Mouse (Mus musculus) liver, embryonic 15.5 days (tissue): ENCODE measurements around the gene Vmn1r49. TPM values are rescaled to one million over a fixed set of nuclear protein-coding genes. Genes with fewer than 3 reads are reported as not detected.
"Not testable (repeated sequence)": the region's sequence is repeated elsewhere in the genome, so short reads cannot be mapped to it uniquely, and the experiment has no call there.

Experiments used
- ATAC-seq: fragments of 200-750 bp; cut with Nextera tagmentation; 2 replicates; pipeline ENCODE4 v1.8.0; 2017; ENCODE audit warnings: moderate number of reproducible peaks, mild to moderate bottlenecking, moderate library complexity; ENCODE audit not compliant: insufficient read depth
- H3K27ac ChIP-seq: fragments of 300-500 bp; sonication (generic); replicated peaks from 2 replicates; pipeline ENCODE4 v1.5.1; 2015; ENCODE audit warnings: mild to moderate bottlenecking, inconsistent platforms
- H3K27me3 ChIP-seq: fragments of 300-500 bp; sonication (generic); 2 replicates; pipeline ENCODE4 v1.6.1; 2015; ENCODE audit warnings: mild to moderate bottlenecking, inconsistent platforms
- H3K36me3 ChIP-seq: fragments of 300-500 bp; sonication (generic); replicated peaks from 2 replicates; pipeline ENCODE4 v1.6.1; 2015; ENCODE audit warnings: moderate library complexity, mild to moderate bottlenecking, inconsistent platforms
- H3K4me1 ChIP-seq: fragments of 300-500 bp; sonication (generic); replicated peaks from 2 replicates; pipeline ENCODE4 v1.6.1; 2015; ENCODE audit warnings: inconsistent platforms
- H3K4me2 ChIP-seq: fragments of 300-500 bp; sonication (generic); 2 replicates; pipeline ENCODE4 v1.6.1; 2015; ENCODE audit warnings: moderate library complexity, mild to moderate bottlenecking, inconsistent platforms
- H3K4me3 ChIP-seq: fragments of 300-500 bp; sonication (generic); replicated peaks from 2 replicates; pipeline ENCODE4 v1.5.1; 2015; ENCODE audit warnings: mild to moderate bottlenecking, inconsistent platforms
- H3K9ac ChIP-seq: fragments of 300-500 bp; sonication (generic); 2 replicates; pipeline ENCODE4 v1.6.1; 2015; ENCODE audit warnings: moderate library complexity, mild to moderate bottlenecking, inconsistent platforms
- H3K9me3 ChIP-seq: fragments of 300-500 bp; sonication (generic); replicated peaks from 2 replicates; pipeline ENCODE4 v1.6.1; 2016; ENCODE audit warnings: inconsistent platforms
- WGBS: fragments of 180-500 bp; shearing (Covaris S2); methylation state at CpG from one replicate; pipeline ENCODE4 v1.1.7; 2015; ENCODE audit warnings: mixed read lengths; ENCODE audit not compliant: insufficient replicate concordance; 5-methylcytosine and 5-hydroxymethylcytosine counted together
- polyA plus RNA-seq: library from polyadenylated mRNA; unstranded; fragments of >200 nt; fragmentation: Nextera tagmentation; extraction: Ambion mirVana; gene quantifications from 2 replicates; pipeline ENCODE4 v1.2.1, GENCODE M21; 2015

Vmn1r49 gene
- not detected in 2 replicates for polyA plus RNA-seq

GRCm38 (mm10) chr6:90078406-90078805 is at the start of gene Vmn1r49:
Gene Vmn1r49 (minus strand): TSS chr6:90078506.
- Histone ChIP-seq H3K4me2 (no peak within 1 kb of the TSS), H3K4me3 (no peak within 1 kb of the TSS), H3K4me1 (no peaks in the 10 kb centered on the region), H3K9ac (no peak within 1 kb of the TSS), H3K36me3 (no peaks in the 10 kb centered on the region), H3K9me3 (no peaks in the 10 kb centered on the region), H3K27ac (no peak within 1 kb of the TSS), H3K27me3 (no peaks in the 10 kb centered on the region)
- 66% methylated on average over 4 of the region's 4 CpGs for WGBS
- ATAC-seq, result no peak

DNA sequence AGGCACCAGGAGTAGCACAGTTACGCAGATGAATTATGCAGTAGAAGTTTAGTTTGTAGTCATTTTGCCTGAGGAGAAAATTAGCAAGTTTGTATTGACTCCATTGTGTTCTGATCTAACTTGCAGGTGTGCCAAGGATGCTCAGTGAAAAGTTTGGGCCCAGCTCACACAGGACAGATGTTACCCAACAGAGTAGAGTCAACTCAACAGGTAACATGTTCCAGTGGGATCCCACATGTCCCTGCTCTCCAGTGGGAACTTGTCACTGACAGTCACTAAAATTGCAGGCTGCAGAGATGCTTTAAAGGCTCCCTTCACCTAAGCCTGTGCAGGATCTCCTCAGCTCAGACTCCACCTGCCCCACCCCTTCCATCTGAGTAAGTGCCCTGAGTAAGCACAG is 44.0 kb upstream of the Vmn1r49 start, which contains the start of gene Vmn1r51:
Vmn1r51 (plus strand) TSS at position 301 of the 400 bp plus-strand sequence.
- not testable (repeated sequence) for ATAC-seq, H3K36me3 ChIP-seq, H3K4me1 ChIP-seq, H3K27me3 ChIP-seq, H3K4me3 ChIP-seq, H3K9me3 ChIP-seq, H3K27ac ChIP-seq, H3K4me2 ChIP-seq, H3K9ac ChIP-seq
- 67% methylated on average over 1 of the region's 1 CpGs for WGBS

- no peak for ATAC-seq
- H3K4me1 ChIP-seq, result no peaks in the 10 kb centered on the region
- WGBS, result 32% methylated on average over 2 of the region's 2 CpGs
These were observed 22.8 kb upstream of the Vmn1r49 start, which contains the start of gene Vmn1r50 for GRCm38 (mm10) chr6:90101130-90101529. Gene Vmn1r50 (plus strand): TSS chr6:90101430.

DNA sequence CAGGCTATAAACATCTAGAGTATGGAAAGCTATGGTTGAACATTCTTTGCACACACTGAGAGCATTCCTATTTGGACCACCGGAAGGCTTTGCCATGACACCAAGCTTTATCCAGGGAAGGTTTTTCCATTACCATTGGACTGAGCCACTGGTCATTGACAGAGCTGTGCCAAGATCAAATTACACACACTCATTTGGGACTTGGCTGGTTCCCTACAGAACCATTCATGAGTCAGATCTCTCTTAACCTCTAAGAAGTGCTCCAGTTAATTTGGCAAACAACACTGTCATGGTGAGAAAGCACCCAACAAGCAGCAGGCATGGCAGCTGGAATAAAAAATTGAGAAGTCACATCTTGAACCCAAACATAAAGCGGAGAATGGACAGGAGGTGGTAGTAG is 22.3 kb upstream of the Vmn1r49 start:
- H3K27me3 ChIP-seq, result no peaks in the 10 kb centered on the region
- 64% methylated on average over 2 of the region's 2 CpGs for WGBS
- H3K4me3 ChIP-seq, result no peak overlapping the region
- no peak overlapping the region for H3K27ac ChIP-seq
- no peaks in the 10 kb centered on the region for H3K9me3 ChIP-seq
- no peak overlapping the region for H3K9ac ChIP-seq
- no peaks in the 10 kb centered on the region for H3K4me1 ChIP-seq
- ATAC-seq, result no peak
- no peak overlapping the region for H3K4me2 ChIP-seq
- no peaks in the 10 kb centered on the region for H3K36me3 ChIP-seq

More at GRCm38 (mm10) chr6:90101130-90101529, 22.8 kb upstream of the Vmn1r49 start, which contains the start of gene Vmn1r50:
- no peak within 1 kb of the TSS for H3K4me2 ChIP-seq
- H3K9ac ChIP-seq, result no peak within 1 kb of the TSS
- no peak within 1 kb of the TSS for H3K4me3 ChIP-seq
- no peak within 1 kb of the TSS for H3K27ac ChIP-seq
- H3K27me3 ChIP-seq, result no peaks in the 10 kb centered on the region
- no peaks in the 10 kb centered on the region for H3K9me3 ChIP-seq
- no peaks in the 10 kb centered on the region for H3K36me3 ChIP-seq

DNA sequence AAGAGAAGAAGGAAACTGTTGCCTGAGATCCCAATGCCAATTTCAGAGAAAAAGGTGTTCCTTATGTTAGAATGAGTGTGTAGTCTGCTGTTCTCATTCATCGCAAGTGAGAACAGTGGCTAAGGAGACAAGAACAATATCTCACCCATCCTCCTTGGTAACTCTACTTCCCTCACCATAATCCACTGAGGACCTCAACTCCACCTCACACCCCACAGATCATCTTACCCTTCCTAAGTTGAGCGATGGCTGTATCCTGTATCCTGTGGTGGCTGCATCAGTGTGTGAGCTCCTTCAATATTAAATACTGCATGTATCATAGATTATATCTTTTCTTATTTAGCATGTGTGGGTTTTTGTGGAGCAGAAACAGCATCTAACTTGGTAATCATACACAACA is 41.6 kb downstream of the Vmn1r49 start, which contains the start of gene Vmn1r48:
Vmn1r48 (minus strand) TSS at position 101 of the 400 bp plus-strand sequence.
- not testable (repeated sequence) for H3K27ac ChIP-seq, H3K4me3 ChIP-seq, H3K4me1 ChIP-seq, H3K36me3 ChIP-seq, H3K9ac ChIP-seq, H3K9me3 ChIP-seq, ATAC-seq, H3K27me3 ChIP-seq, H3K4me2 ChIP-seq
- WGBS, result no CpG with 5 or more reads among the region's 2 CpGs

Other genes starting within 250 kb of the Vmn1r49 start
- not detected in 2 replicates for gene Vmn1r42, start 202.1 kb downstream of the Vmn1r49 start, polyA plus RNA-seq
- 0.01 TPM in 1 of 2 replicates, not detected in the other for gene Vmn1r43, start 202.1 kb downstream of the Vmn1r49 start, polyA plus RNA-seq
- gene Vmn1r44, start 194.8 kb downstream of the Vmn1r49 start, polyA plus RNA-seq, result not detected in 2 replicates
- not detected in 2 replicates for gene Vmn1r45, start 137.9 kb downstream of the Vmn1r49 start, polyA plus RNA-seq
- not detected in 2 replicates for gene Vmn1r46, start 109.2 kb downstream of the Vmn1r49 start, polyA plus RNA-seq
- gene Vmn1r47, start 62.4 kb downstream of the Vmn1r49 start, polyA plus RNA-seq, result not detected in 2 replicates
- gene Vmn1r48, start 41.7 kb downstream of the Vmn1r49 start, polyA plus RNA-seq, result not detected in 2 replicates
- not detected in 2 replicates for gene Vmn1r50, start 22.9 kb upstream of the Vmn1r49 start, polyA plus RNA-seq
- gene Vmn1r51, start 44.1 kb upstream of the Vmn1r49 start, polyA plus RNA-seq, result not detected in 2 replicates
- not detected in 2 replicates for gene Vmn1r52, start 96.3 kb upstream of the Vmn1r49 start, polyA plus RNA-seq
- not detected in 2 replicates for gene V1ra8, start 124.3 kb upstream of the Vmn1r49 start, polyA plus RNA-seq
- not detected in 2 replicates for gene Vmn1r53, start 145.9 kb upstream of the Vmn1r49 start, polyA plus RNA-seq
- not detected in 2 replicates for gene Vmn1r54, start 167.8 kb upstream of the Vmn1r49 start, polyA plus RNA-seq
- 0.10 TPM in 1 of 2 replicates, not detected in the other for gene BC048671, start 222.7 kb upstream of the Vmn1r49 start, polyA plus RNA-seq
- gene Chst13, start 246.7 kb upstream of the Vmn1r49 start, polyA plus RNA-seq, result 13.9 and 15.1 TPM in 2 replicates